Mouse (Mus musculus): Measurements from ENCODE around the gene Nfatc4. TPM values are rescaled to one million over a fixed set of nuclear protein-coding genes. Genes with fewer than 3 reads are reported as not detected.

The Nfatc4 gene
- total and polyA plus RNA-seq, 3 experiments = 0.71 TPM; not detected in 2

- Histone ChIP-seq H3K36me3 (replicated peaks) (no peaks in the 10 kb centered on the region), H3K4me3 (ENCODE audit: low read depth, low read length) (no peak overlapping the region), H3K27me3 (ENCODE audit: insufficient read depth, low read length) (peaks cover 89% of the 10 kb centered on the region), H3K9me3 (replicated peaks) (no peaks in the 10 kb centered on the region), H3K4me1 (ENCODE audit: insufficient read depth, low read depth, low read length) (peaks cover 46% of the 10 kb centered on the region)
- ATAC-seq (ENCODE audit: extremely low read depth, insufficient number of reproducible peaks, low FRiP score, poor library complexity, severe bottlenecking) (no peak), DNase-seq (ENCODE audit: low spot score) (no peak)
- TF ChIP-seq GATA2 (IDR thresholded peaks at IDR 0.05; ENCODE audit: borderline replicate concordance, low read depth, low read length) = no peak
Measured at GRCm38 (mm10) chr14:55780736-55781135, 42.2 kb upstream of the Nfatc4 start.

GRCm38 (mm10) chr14:55781310-55781709, 41.6 kb upstream of the Nfatc4 start:
- peaks cover 92% of the 10 kb centered on the region for H3K27me3 ChIP-seq (ENCODE audit: insufficient read depth, low read length)
- ATAC-seq (ENCODE audit: extremely low read depth, insufficient number of reproducible peaks, low FRiP score, poor library complexity, severe bottlenecking) = peak; percentile 40
- no peak overlapping the region; the same call in 1 of the 2 replicates for H3K4me3 ChIP-seq (ENCODE audit: low read depth, low read length)
- H3K4me1 ChIP-seq (ENCODE audit: insufficient read depth, low read depth, low read length) = peaks cover 45% of the 10 kb centered on the region
- no peaks in the 10 kb centered on the region for H3K9me3 ChIP-seq (replicated peaks)
- no peaks in the 10 kb centered on the region for H3K36me3 ChIP-seq (replicated peaks)
- DNase-seq (ENCODE audit: low spot score) = peak; percentile 75
- no peak for TF ChIP-seq GATA1 (IDR thresholded peaks at IDR 0.05; ENCODE audit: borderline replicate concordance, low read length)
- peak; percentile 96 for TF ChIP-seq CTCF (IDR thresholded peaks at IDR 0.05; ENCODE audit: low read depth, low read length)

- no peak overlapping the region for H3K4me3 ChIP-seq (ENCODE audit: low read depth, low read length)
- ATAC-seq (ENCODE audit: extremely low read depth, insufficient number of reproducible peaks, low FRiP score, poor library complexity, severe bottlenecking) = no peak
- peaks cover 93% of the 10 kb centered on the region for H3K27me3 ChIP-seq (ENCODE audit: insufficient read depth, low read length)
- no peak for TF ChIP-seq TAL1 (conservative IDR thresholded peaks at IDR 0.05; ENCODE audit: low read depth, low read length)
- TF ChIP-seq POLR2AphosphoS5 (IDR thresholded peaks at IDR 0.05; ENCODE audit: insufficient replicate concordance, low read depth, low read length) = no peak
- TF ChIP-seq GATA2 (IDR thresholded peaks at IDR 0.05; ENCODE audit: borderline replicate concordance, low read depth, low read length) = no peak
- no peaks in the 10 kb centered on the region for H3K9me3 ChIP-seq (replicated peaks)
- no peaks in the 10 kb centered on the region for H3K36me3 ChIP-seq (replicated peaks)
- H3K4me1 ChIP-seq (ENCODE audit: insufficient read depth, low read depth, low read length) = peaks cover 34% of the 10 kb centered on the region
- DNase-seq (ENCODE audit: low spot score) = no peak
Measured at GRCm38 (mm10) chr14:55782361-55782960, 40.5 kb upstream of the Nfatc4 start.

GRCm38 (mm10) chr14:55783171-55783957, 39.6 kb upstream of the Nfatc4 start:
- DNase-seq (ENCODE audit: low spot score) (no peak), ATAC-seq (ENCODE audit: extremely low read depth, insufficient number of reproducible peaks, low FRiP score, poor library complexity, severe bottlenecking) (no peak)
- TF ChIP-seq GATA2 (IDR thresholded peaks at IDR 0.05; ENCODE audit: borderline replicate concordance, low read depth, low read length) = no peak
- no peak for TF ChIP-seq GATA1 (IDR thresholded peaks at IDR 0.05; ENCODE audit: borderline replicate concordance, low read length)
- TF ChIP-seq CTCF (IDR thresholded peaks at IDR 0.05; ENCODE audit: low read depth, low read length) = no peak
- no peak for TF ChIP-seq POLR2AphosphoS5 (IDR thresholded peaks at IDR 0.05; ENCODE audit: insufficient replicate concordance, low read depth, low read length)
- peaks cover 30% of the 10 kb centered on the region for H3K4me1 ChIP-seq (ENCODE audit: insufficient read depth, low read depth, low read length)
- no peaks in the 10 kb centered on the region for H3K36me3 ChIP-seq (replicated peaks)
- H3K27me3 ChIP-seq (ENCODE audit: insufficient read depth, low read length) = peaks cover 93% of the 10 kb centered on the region
- no peaks in the 10 kb centered on the region for H3K9me3 ChIP-seq (replicated peaks)
- H3K4me3 ChIP-seq (ENCODE audit: low read depth, low read length) = no peak overlapping the region

GRCm38 (mm10) chr14:55783958-55784235, 39.0 kb upstream of the Nfatc4 start, which contains the start of gene Adcy4:
Gene Adcy4 (minus strand): TSS chr14:55784095.
- no peak for ATAC-seq (ENCODE audit: extremely low read depth, insufficient number of reproducible peaks, low FRiP score, poor library complexity, severe bottlenecking)
- H3K9me3 ChIP-seq (replicated peaks) = no peaks in the 10 kb centered on the region
- no peaks in the 10 kb centered on the region for H3K36me3 ChIP-seq (replicated peaks)
- H3K4me1 ChIP-seq (ENCODE audit: insufficient read depth, low read depth, low read length) = peaks cover 27% of the 10 kb centered on the region
- DNase-seq (ENCODE audit: low spot score) = no peak
- no peak for TF ChIP-seq GATA1 (IDR thresholded peaks at IDR 0.05; ENCODE audit: borderline replicate concordance, low read length)
- no peak for TF ChIP-seq POLR2AphosphoS5 (IDR thresholded peaks at IDR 0.05; ENCODE audit: insufficient replicate concordance, low read depth, low read length)
- no peak for TF ChIP-seq TAL1 (conservative IDR thresholded peaks at IDR 0.05; ENCODE audit: low read depth, low read length)
- no peak for TF ChIP-seq CTCF (IDR thresholded peaks at IDR 0.05; ENCODE audit: low read depth, low read length)
- no peak for TF ChIP-seq GATA2 (IDR thresholded peaks at IDR 0.05; ENCODE audit: borderline replicate concordance, low read depth, low read length)
- no peak within 1 kb of the TSS for H3K4me3 ChIP-seq (ENCODE audit: low read depth, low read length)
- peaks cover 93% of the 10 kb centered on the region for H3K27me3 ChIP-seq (ENCODE audit: insufficient read depth, low read length)

- TF ChIP-seq TAL1 (conservative IDR thresholded peaks at IDR 0.05; ENCODE audit: low read depth, low read length) (no peak), POLR2AphosphoS5 (IDR thresholded peaks at IDR 0.05; ENCODE audit: insufficient replicate concordance, low read depth, low read length) (no peak), GATA2 (IDR thresholded peaks at IDR 0.05; ENCODE audit: borderline replicate concordance, low read depth, low read length) (no peak), CTCF (IDR thresholded peaks at IDR 0.05; ENCODE audit: low read depth, low read length) (no peak), GATA1 (IDR thresholded peaks at IDR 0.05; ENCODE audit: borderline replicate concordance, low read length) (no peak)
- DNase-seq (ENCODE audit: low spot score) (no peak), ATAC-seq (ENCODE audit: extremely low read depth, insufficient number of reproducible peaks, low FRiP score, poor library complexity, severe bottlenecking) (no peak)
- H3K9me3 ChIP-seq (replicated peaks) = no peaks in the 10 kb centered on the region
- peaks cover 23% of the 10 kb centered on the region for H3K4me1 ChIP-seq (ENCODE audit: insufficient read depth, low read depth, low read length)
- H3K4me3 ChIP-seq (ENCODE audit: low read depth, low read length) = no peak overlapping the region
- peaks cover 88% of the 10 kb centered on the region for H3K27me3 ChIP-seq (ENCODE audit: insufficient read depth, low read length)
- H3K36me3 ChIP-seq (replicated peaks) = no peaks in the 10 kb centered on the region
Measured at GRCm38 (mm10) chr14:55785195-55785594, 37.7 kb upstream of the Nfatc4 start.

Measured in G1E (cell line).